Mouse (Mus musculus) monocyte, adult 59 days (primary cell): Measurements from ENCODE around the gene 4930470P17Rik. TPM values are rescaled to one million over a fixed set of nuclear protein-coding genes. Genes with fewer than 3 reads are reported as not detected.

Experiments
- total RNA-seq, 2 experiments: library from RNA; stranded (reverse); gene quantifications; one replicate each; pipeline ENCODE4 v1.2.4; 2023

4930470P17Rik gene
- total RNA-seq: not detected

GRCm38 (mm10) chr2:170601917-170602316 lies at the start of gene 4930470P17Rik:
Gene 4930470P17Rik, minus strand, starts transcription at chr2:170602017.

Other genes with a start within 250 kb of the 4930470P17Rik start
- gene Bcas1, start 174.2 kb downstream of the 4930470P17Rik start, total RNA-seq: under 1 TPM; 0.37 to 0.64 TPM
- 10 to 100 TPM; 14.1 to 15.1 TPM for gene Pfdn4, start 105.6 kb downstream of the 4930470P17Rik start, total RNA-seq
- not detected for gene Cyp24a1, start 104.9 kb downstream of the 4930470P17Rik start, total RNA-seq
- not detected for gene Dok5, start 129.8 kb upstream of the 4930470P17Rik start, total RNA-seq